Mouse (Mus musculus): ENCODE results near the gene Mthfd1. TPM values are rescaled to one million over a fixed set of nuclear protein-coding genes. Genes with fewer than 3 reads are reported as not detected.

The Mthfd1 gene
- total RNA-seq, 2 experiments from 2014 or later = 42.3 to 46.1 TPM

DNA sequence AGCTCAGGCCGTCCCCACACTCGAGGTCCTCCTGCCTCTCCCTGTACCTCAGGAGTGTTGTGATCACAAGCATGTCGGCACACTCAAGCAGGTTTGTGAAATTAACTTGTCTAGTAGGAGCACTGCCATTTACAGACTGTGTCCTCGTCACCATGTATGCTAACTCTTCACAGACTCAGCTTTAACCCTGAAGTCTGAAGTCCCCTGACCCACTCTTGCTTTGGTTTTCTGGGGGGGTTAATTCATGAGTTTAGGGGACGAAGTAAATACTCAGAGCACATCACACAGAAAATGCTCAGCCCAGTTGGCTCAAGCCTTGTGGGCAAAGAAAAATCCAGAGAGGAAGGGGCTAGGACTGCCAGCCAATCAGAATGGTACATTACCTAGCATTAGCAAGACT is 80.5 kb downstream of the Mthfd1 start:
- ATAC-seq (replicated peaks; ENCODE audit: low FRiP score, poor library complexity, severe bottlenecking) = no peak

DNA sequence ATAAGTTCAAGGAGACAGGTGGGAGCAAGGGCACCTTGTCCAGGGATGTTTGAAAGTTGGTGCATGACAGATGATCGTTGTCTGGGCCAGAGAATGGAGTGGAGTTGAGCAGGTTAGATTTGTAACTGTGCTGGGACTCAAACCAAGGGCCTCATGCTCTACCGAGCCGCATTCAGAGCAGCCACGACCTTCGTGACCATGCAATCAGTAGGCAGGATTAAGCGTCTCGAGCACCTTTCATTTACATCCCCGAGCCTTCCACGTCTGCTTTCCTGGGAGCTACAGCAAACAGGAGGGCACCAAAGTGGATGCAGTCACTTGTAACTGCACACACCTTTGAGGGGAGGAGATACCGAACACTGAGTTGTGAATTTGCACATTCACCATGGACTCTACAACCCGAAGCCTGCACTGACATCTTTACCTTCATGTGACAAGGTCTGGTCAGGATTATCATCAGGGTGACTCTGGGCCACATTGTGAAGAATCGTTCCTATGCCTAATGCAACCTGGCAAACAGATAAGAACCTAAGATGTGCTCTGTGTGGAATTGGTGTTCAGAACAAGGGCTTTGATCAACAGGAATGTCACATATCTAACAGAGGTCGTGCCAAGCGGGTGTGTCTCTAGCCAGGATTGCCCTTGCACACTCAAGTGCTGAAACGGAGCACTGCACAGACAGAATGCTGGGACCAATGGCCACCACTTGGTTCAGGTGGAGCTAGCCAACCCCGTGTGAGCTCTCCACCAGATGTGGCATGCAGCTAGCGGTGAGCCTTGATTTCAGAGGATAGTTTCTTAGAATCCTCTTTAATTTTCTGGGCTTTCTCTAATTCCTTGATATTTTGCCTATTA is 81.2 kb downstream of the Mthfd1 start:
- ATAC-seq (replicated peaks; ENCODE audit: low FRiP score, poor library complexity, severe bottlenecking) = no peak; the same call in 1 of the 2 replicates

DNA sequence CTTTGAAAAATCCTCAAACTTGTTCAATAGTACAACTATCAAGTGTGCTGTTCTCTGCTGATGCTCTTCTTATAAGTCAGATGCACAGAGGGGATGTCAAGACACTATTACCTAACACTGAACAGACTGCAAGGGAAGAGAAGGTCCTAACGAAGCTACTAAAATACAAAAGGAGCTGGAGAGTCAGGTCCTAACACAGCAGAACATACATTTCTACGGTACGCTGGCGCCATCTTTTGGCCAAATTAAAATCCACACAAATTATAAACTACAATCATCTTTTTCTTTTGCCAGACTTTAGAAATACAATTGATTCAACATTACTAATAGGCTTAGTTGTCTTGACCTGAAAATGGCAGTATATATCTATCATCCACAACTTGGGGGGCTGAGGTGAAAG is 86.0 kb downstream of the Mthfd1 start:
- 0 out of 2 replicates have a peak, but pooled peaks have one; percentile 45 for ATAC-seq (replicated peaks; ENCODE audit: low FRiP score, poor library complexity, severe bottlenecking)

GRCm38 (mm10) chr12:76345759-76346455 is 90.8 kb downstream of the Mthfd1 start:
- no peak for ATAC-seq (replicated peaks; ENCODE audit: low FRiP score, poor library complexity, severe bottlenecking)

DNA sequence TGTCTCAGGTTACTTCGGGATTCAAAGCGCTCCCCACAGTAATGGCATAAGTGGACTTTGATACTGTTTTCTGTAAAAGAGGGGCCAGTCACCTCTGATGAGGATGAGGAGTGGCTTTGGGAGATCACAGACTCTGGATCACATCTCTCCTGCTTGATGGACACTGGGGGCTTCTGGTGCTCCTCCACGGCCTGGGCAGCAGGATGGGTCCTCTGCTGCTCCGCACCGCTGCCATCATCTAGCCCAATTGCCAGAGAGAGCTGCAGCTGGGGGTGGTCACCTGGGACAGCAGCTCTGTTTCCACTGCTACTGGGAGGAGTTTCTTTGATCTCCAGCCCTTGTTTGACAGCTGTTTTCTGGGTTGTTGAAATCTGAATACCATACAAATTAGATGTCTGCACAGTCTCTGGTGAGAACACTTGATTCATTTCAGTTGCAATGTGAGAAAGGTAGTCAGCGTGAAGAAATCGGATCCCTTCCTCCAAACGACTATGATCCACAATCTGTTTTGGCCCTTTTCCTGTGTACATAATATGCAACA is 94.7 kb downstream of the Mthfd1 start:
- ATAC-seq (replicated peaks; ENCODE audit: low FRiP score, poor library complexity, severe bottlenecking) = no peak

GRCm38 (mm10) chr12:76360868-76361267 is 105.8 kb downstream of the Mthfd1 start:
- no peak for ATAC-seq (replicated peaks; ENCODE audit: low FRiP score, poor library complexity, severe bottlenecking)

DNA sequence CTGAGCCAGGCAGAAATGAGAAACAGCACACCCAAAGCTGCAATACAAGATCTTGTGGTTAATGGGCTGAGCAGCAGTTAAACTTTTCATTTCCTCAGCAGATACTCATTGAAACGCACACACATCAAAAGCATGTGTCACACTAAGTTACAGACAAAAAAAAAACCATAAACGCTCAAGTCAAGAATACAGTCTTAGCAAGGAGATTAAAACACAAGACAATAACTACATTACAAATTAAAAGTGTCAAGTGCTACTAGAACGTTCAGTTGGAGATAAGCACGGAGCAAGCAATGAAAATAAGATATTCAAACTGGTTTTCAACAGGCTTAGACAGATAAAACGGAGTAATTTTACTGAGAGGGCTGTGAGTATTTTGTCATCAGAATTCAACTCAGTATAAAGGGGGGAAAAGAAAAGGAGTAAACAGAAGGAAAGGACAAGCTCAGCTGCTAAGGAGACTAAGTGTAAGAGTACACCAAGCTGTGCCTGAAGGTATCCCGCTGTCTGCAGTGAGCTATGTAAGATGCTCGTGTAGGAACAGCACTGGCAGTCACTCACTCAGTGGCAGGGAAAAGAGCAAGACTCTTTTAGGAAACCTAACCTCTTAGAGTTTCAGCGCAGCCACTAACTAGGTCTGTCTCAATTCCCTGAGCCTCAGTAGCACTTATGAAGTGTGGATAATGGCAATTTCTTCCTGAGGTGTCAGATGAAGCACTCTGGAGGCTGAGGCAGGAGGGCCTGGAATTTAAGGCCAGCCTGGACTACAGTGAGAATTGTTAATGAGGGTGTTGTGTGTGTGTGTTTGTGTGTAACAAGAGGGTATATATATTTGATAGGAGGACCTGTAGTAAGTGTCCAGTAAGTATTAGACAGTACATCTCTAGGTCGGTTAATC is 106.6 kb downstream of the Mthfd1 start:
- peak; percentile 73 for ATAC-seq (replicated peaks; ENCODE audit: low FRiP score, poor library complexity, severe bottlenecking)

GRCm38 (mm10) chr12:76362303-76362676 is 107.2 kb downstream of the Mthfd1 start:
- peak; percentile 55 for ATAC-seq (replicated peaks; ENCODE audit: low FRiP score, poor library complexity, severe bottlenecking)

GRCm38 (mm10) chr12:76366276-76366675 is 111.2 kb downstream of the Mthfd1 start:
- ATAC-seq (replicated peaks; ENCODE audit: low FRiP score, poor library complexity, severe bottlenecking) = no peak

DNA sequence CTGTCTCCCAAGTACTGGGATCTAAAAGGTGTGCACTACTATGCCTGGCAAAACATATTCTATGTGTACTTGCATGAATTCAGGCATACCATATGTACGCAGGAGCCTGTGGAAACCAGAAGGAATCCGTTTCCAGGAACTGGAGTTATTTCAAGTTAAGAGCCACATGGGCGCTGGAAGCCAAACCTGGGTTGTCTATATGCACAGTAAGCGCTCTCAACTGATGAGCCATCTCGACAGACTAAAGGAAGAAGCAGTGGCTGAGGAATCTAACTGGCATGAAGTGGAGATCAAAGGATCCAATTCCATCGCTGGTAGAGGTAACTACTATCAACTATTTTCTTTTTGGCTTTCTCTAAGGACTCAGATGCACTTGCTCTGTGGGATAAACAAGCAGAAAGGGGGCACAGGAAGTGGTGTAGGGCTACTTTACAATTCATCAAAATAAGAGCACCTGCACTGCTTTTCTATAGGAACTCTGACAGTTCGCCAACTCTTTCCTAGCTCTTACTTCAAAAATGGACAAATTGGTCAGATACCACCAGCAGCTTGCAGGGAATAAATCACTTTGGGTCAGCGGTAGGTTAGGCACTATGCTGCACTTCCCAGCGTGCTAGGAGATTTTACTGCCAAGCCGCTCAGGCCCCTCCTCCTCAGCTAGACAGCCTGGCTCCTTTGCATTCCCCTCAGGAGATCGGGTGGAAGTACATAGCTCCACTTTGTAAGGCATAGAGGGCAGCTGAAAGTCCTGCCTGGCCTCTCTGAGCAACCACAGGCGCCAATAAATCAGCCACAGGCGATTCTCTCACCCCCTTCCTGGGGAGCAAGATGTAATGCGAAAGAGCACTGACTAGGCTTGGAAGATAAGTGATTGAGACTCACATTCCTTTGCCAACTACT is 112.2 kb downstream of the Mthfd1 start:
- ATAC-seq (replicated peaks; ENCODE audit: low FRiP score, poor library complexity, severe bottlenecking) = no peak

DNA sequence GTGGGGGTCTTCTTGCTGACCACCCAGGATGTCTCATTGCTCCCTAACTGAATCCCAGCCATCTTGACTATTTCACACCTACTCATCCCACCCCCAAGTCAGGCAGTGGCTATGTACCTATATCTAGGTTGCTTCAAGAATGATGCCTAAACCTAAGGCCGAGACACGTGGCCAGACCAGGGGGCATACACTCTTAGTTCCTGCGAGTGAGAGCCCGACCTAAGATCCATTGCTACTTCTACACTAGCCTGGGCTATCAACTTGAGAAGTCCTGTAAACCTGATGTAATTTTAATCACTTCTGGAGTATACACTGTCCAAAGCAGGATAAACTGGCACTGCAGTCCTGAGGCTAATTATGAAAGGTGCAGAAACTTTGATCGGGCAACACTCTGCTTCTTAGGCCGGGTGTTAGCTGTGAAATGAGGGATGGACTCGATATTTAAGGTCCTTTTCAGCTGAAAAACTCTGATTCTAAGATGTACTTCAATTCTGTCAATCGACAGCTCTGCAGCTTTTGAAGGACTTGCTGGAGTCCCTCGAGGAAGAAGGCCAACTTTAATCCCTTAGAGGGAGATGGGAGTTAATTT is 113.2 kb downstream of the Mthfd1 start:
- ATAC-seq (replicated peaks; ENCODE audit: low FRiP score, poor library complexity, severe bottlenecking) = no peak

DNA sequence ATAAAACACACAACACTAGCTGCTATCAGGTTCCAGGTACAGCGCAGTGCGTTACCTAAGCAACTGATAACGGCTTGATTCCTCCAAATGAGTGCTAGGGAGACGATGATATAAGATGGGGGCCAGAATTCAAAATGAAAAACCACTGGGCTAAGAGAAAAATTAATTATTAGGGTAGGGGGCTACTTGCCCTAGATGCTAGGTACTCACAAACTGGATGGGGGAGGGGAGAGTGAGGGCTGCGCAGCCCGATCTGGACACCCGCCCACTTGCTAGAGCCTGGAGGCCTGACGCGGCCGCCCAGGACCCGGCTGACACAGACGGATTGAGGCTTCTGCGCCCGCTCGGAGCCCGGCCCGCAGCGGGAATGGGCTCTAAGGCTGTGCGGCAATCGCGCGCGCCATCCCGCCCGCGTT is 113.7 kb downstream of the Mthfd1 start:
- 0 out of 2 replicates have a peak, but pooled peaks have one; percentile 28 for ATAC-seq (replicated peaks; ENCODE audit: low FRiP score, poor library complexity, severe bottlenecking)

Other genes starting within 250 kb of the Mthfd1 start
- gene Esr2, start 78.0 kb upstream of the Mthfd1 start, total RNA-seq (2015; ENCODE audit: low replicate concordance) = not detected in 2 replicates
- gene Esr2, start 78.0 kb upstream of the Mthfd1 start, total RNA-seq (2017; ENCODE audit: low replicate concordance) = not detected in 2 replicates
- gene Tex21, start 8.6 kb upstream of the Mthfd1 start, total RNA-seq (2015; ENCODE audit: low replicate concordance) = not detected in 2 replicates
- 2.0 TPM in 1 of 2 replicates, not detected in the other for gene Tex21, start 8.6 kb upstream of the Mthfd1 start, total RNA-seq (2017; ENCODE audit: low replicate concordance)
- gene Akap5, start 69.6 kb downstream of the Mthfd1 start, total RNA-seq (2015; ENCODE audit: low replicate concordance) = 0.38 TPM in 1 of 2 replicates, not detected in the other
- gene Akap5, start 69.6 kb downstream of the Mthfd1 start, total RNA-seq (2017; ENCODE audit: low replicate concordance) = 0.28 TPM in 1 of 2 replicates, not detected in the other
- gene Zbtb25, start 114.3 kb downstream of the Mthfd1 start, total RNA-seq (2015; ENCODE audit: low replicate concordance) = 6.1 and 19.2 TPM in 2 replicates
- 1.3 and 4.6 TPM in 2 replicates for gene Zbtb25, start 114.3 kb downstream of the Mthfd1 start, total RNA-seq (2017; ENCODE audit: low replicate concordance)
- gene Zbtb1, start 115.0 kb downstream of the Mthfd1 start, total RNA-seq (2015; ENCODE audit: low replicate concordance) = 4.6 and 4.8 TPM in 2 replicates
- 4.0 and 5.6 TPM in 2 replicates for gene Zbtb1, start 115.0 kb downstream of the Mthfd1 start, total RNA-seq (2017; ENCODE audit: low replicate concordance)
- 0.42 and 4.4 TPM in 2 replicates for gene Hspa2, start 148.9 kb downstream of the Mthfd1 start, total RNA-seq (2015; ENCODE audit: low replicate concordance)
- gene Hspa2, start 148.9 kb downstream of the Mthfd1 start, total RNA-seq (2017; ENCODE audit: low replicate concordance) = 0.68 and 1.8 TPM in 2 replicates
- not detected in 2 replicates for gene Ppp1r36, start 162.2 kb downstream of the Mthfd1 start, total RNA-seq (2015; ENCODE audit: low replicate concordance)
- not detected in 2 replicates for gene Ppp1r36, start 162.2 kb downstream of the Mthfd1 start, total RNA-seq (2017; ENCODE audit: low replicate concordance)

Measured in erythroblast, adult 5-6 weeks (primary cell).